Mouse (Mus musculus): ENCODE results near the gene Gm20605.

DNA sequence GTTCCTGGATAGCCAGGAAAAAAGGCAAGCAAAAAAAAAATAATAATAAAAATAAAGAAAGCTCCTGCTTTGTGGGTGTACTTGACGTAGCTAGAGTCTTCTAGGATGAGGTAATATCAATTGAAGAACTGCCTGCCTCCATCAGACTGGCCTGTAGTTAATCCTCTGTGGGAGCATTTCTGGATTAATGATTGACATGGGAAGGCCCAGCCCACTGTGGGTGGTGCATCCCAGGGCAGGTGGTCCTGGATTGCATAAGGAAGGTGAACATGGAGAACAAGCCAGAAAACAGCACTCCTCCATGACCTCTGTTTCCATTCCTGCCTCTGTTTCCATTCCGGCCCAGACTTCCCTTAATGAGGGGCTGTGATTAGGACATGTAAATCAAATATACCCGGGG, 49.8 kb downstream of the Gm20605 start:
- TF ChIP-seq POLR2A (IDR thresholded peaks at IDR 0.05; ENCODE audit: insufficient read length, low read depth) (no peak), POLR2AphosphoS2 (IDR thresholded peaks at IDR 0.05; ENCODE audit: insufficient read length, low read depth) (no peak), MYOD1 (IDR thresholded peaks at IDR 0.05; ENCODE audit: control insufficient read depth in 1 of 3, insufficient read length in 2 of 3, low read depth in 2 of 3) (no peak), USF1 (IDR thresholded peaks at IDR 0.05; ENCODE audit: low read depth) (no peak), E2F4 (IDR thresholded peaks at IDR 0.05; ENCODE audit: insufficient read depth) (no peak), MAX (IDR thresholded peaks at IDR 0.05; ENCODE audit: low read depth) (no peak), TCF12 (IDR thresholded peaks at IDR 0.05; ENCODE audit: insufficient read depth, poor library complexity, severe bottlenecking) (no peak), MYOG (IDR thresholded peaks at IDR 0.05; ENCODE audit: control insufficient read depth in 1 of 3, insufficient read depth in 1 of 3, insufficient read length in 2 of 3, low read depth in 2 of 3) (no peak), SRF (IDR thresholded peaks at IDR 0.05; ENCODE audit: control insufficient read depth, insufficient read length, low read depth) (no peak)

All from myocyte (in vitro differentiated cells).